Mouse (Mus musculus) heart, adult 2 months (tissue): ENCODE measurements at regions not wholly inside any gene's neighbourhood (a gene's known extent, or its start where the extent isn't known, plus 50 kb on each side); places are given as distances from the start of the nearest gene placed in this dataset.

Experiments
- CTCF ChIP-seq: fragments of 200-600 bp; IDR thresholded peaks from 2 replicates; pipeline ENCODE4 v1.8.1; 2022; ENCODE audit warnings: antibody characterized with exemption, mild to moderate bottlenecking, moderate library complexity
- POLR2A ChIP-seq: fragments of 200-500 bp; IDR thresholded peaks from 2 replicates; pipeline ENCODE4 v1.6.1; 2011; ENCODE audit warnings: mild to moderate bottlenecking, low read depth, low read length, control low read depth; ENCODE audit not compliant: insufficient read depth

- TF ChIP-seq POLR2A (peak; percentile 57; the same call in 1 of the 2 replicates), CTCF (0 out of 2 replicates have a peak, but pooled peaks have one; percentile 8)
These were observed 169.0 kb downstream of the Ly86 start for GRCm38 (mm10) chr13:37513905-37514607.
